Mouse (Mus musculus): ENCODE measurements around the gene Dab1. TPM values are rescaled to one million over a fixed set of nuclear protein-coding genes. Genes with fewer than 3 reads are reported as not detected.

The Dab1 gene
- polyA plus RNA-seq, 1 experiment from 2014 or later = 11.2 TPM

GRCm38 (mm10) chr4:104606881-104607280 is 987.7 kb downstream of the Dab1 start:
- 0 out of 2 replicates have a peak, but pooled peaks cover 2% of the 10 kb centered on the region for H3K4me1 ChIP-seq
- H3K4me2 ChIP-seq = no peak overlapping the region
- no peaks in the 10 kb centered on the region for H3K27me3 ChIP-seq (replicated peaks)
- H3K4me3 ChIP-seq (replicated peaks) = no peak overlapping the region
- no peak for ATAC-seq (ENCODE audit: insufficient read depth, low FRiP score, low read depth)
- H3K9me3 ChIP-seq = no peaks in the 10 kb centered on the region
- H3K9ac ChIP-seq = no peak overlapping the region
- H3K36me3 ChIP-seq = no peaks in the 10 kb centered on the region
- 66% methylated on average over 8 of the region's 8 CpGs for WGBS
- H3K27ac ChIP-seq = peak overlapping the region; percentile 8; the same call in 1 of the 2 replicates

- no peak overlapping the region for H3K4me3 ChIP-seq (replicated peaks)
- no peak overlapping the region for H3K9ac ChIP-seq
- no peaks in the 10 kb centered on the region for H3K9me3 ChIP-seq
- 34% methylated on average over 5 of the region's 5 CpGs for WGBS
- H3K4me2 ChIP-seq = no peak overlapping the region
- H3K36me3 ChIP-seq = no peaks in the 10 kb centered on the region
- H3K4me1 ChIP-seq = 0 out of 2 replicates have a peak, but pooled peaks cover 2% of the 10 kb centered on the region
- ATAC-seq (ENCODE audit: insufficient read depth, low FRiP score, low read depth) = no peak
- H3K27ac ChIP-seq = 0 out of 2 replicates have a peak overlapping the region, but pooled peaks have one; percentile 8
- no peaks in the 10 kb centered on the region for H3K27me3 ChIP-seq (replicated peaks)
These were observed 988.5 kb downstream of the Dab1 start for GRCm38 (mm10) chr4:104607636-104608035.

GRCm38 (mm10) chr4:104619452-104619851 is 1000.3 kb downstream of the Dab1 start:
- no peak overlapping the region for H3K4me3 ChIP-seq (replicated peaks)
- no peak overlapping the region for H3K27ac ChIP-seq
- WGBS = 27% methylated on average over 5 of the region's 5 CpGs
- H3K27me3 ChIP-seq (replicated peaks) = no peaks in the 10 kb centered on the region
- H3K4me1 ChIP-seq = no peaks in the 10 kb centered on the region
- H3K9ac ChIP-seq = no peak overlapping the region
- no peaks in the 10 kb centered on the region for H3K9me3 ChIP-seq
- H3K36me3 ChIP-seq = no peaks in the 10 kb centered on the region
- ATAC-seq (ENCODE audit: insufficient read depth, low FRiP score, low read depth) = no peak
- no peak overlapping the region for H3K4me2 ChIP-seq

- Histone ChIP-seq H3K9ac (no peak overlapping the region), H3K4me2 (no peak overlapping the region), H3K9me3 (no peaks in the 10 kb centered on the region), H3K27ac (no peak overlapping the region), H3K36me3 (no peaks in the 10 kb centered on the region), H3K4me1 (no peaks in the 10 kb centered on the region), H3K4me3 (replicated peaks) (no peak overlapping the region), H3K27me3 (replicated peaks) (no peaks in the 10 kb centered on the region)
- WGBS = 84% methylated on average over 8 of the region's 8 CpGs
- ATAC-seq (ENCODE audit: insufficient read depth, low FRiP score, low read depth) = no peak
These were observed 1006.2 kb downstream of the Dab1 start for GRCm38 (mm10) chr4:104625316-104625715.

GRCm38 (mm10) chr4:104628708-104629107 is 1009.5 kb downstream of the Dab1 start:
- Histone ChIP-seq H3K27ac (no peak overlapping the region), H3K4me3 (replicated peaks) (no peak overlapping the region), H3K4me1 (no peaks in the 10 kb centered on the region), H3K36me3 (no peaks in the 10 kb centered on the region), H3K27me3 (replicated peaks) (no peaks in the 10 kb centered on the region), H3K9ac (no peak overlapping the region), H3K4me2 (no peak overlapping the region), H3K9me3 (no peaks in the 10 kb centered on the region)
- WGBS = 76% methylated on average over 7 of the region's 7 CpGs
- no peak for ATAC-seq (ENCODE audit: insufficient read depth, low FRiP score, low read depth)

- 75% methylated on average over 4 of the region's 4 CpGs for WGBS
- no peak overlapping the region for H3K4me2 ChIP-seq
These were observed 1017.9 kb downstream of the Dab1 start for GRCm38 (mm10) chr4:104637016-104637415.

GRCm38 (mm10) chr4:104640617-104641016 is 1021.5 kb downstream of the Dab1 start:
- no peak overlapping the region for H3K27ac ChIP-seq
- H3K36me3 ChIP-seq = no peaks in the 10 kb centered on the region
- WGBS = 82% methylated on average over 5 of the region's 5 CpGs
- no peak overlapping the region for H3K4me3 ChIP-seq (replicated peaks)
- H3K27me3 ChIP-seq (replicated peaks) = no peaks in the 10 kb centered on the region
- ATAC-seq (ENCODE audit: insufficient read depth, low FRiP score, low read depth) = no peak
- no peaks in the 10 kb centered on the region for H3K4me1 ChIP-seq
- H3K4me2 ChIP-seq = no peak overlapping the region
- H3K9ac ChIP-seq = no peak overlapping the region
- no peaks in the 10 kb centered on the region for H3K9me3 ChIP-seq

More at GRCm38 (mm10) chr4:104637016-104637415, 1017.9 kb downstream of the Dab1 start:
- Histone ChIP-seq H3K27ac (no peak overlapping the region), H3K9me3 (no peaks in the 10 kb centered on the region), H3K4me1 (no peaks in the 10 kb centered on the region), H3K27me3 (replicated peaks) (no peaks in the 10 kb centered on the region), H3K4me3 (replicated peaks) (no peak overlapping the region), H3K9ac (no peak overlapping the region), H3K36me3 (no peaks in the 10 kb centered on the region)
- no peak for ATAC-seq (ENCODE audit: insufficient read depth, low FRiP score, low read depth)

GRCm38 (mm10) chr4:104642761-104643469 is 1023.8 kb downstream of the Dab1 start:
- H3K4me3 ChIP-seq (replicated peaks) = no peak overlapping the region
- no peaks in the 10 kb centered on the region for H3K9me3 ChIP-seq
- no peak overlapping the region for H3K4me2 ChIP-seq
- no peaks in the 10 kb centered on the region for H3K27me3 ChIP-seq (replicated peaks)
- no peaks in the 10 kb centered on the region for H3K4me1 ChIP-seq
- H3K36me3 ChIP-seq = no peaks in the 10 kb centered on the region
- no peak overlapping the region for H3K9ac ChIP-seq
- 85% methylated on average over 8 of the region's 8 CpGs for WGBS
- no peak overlapping the region for H3K27ac ChIP-seq
- no peak for ATAC-seq (ENCODE audit: insufficient read depth, low FRiP score, low read depth)

GRCm38 (mm10) chr4:104643534-104644356 is 1024.6 kb downstream of the Dab1 start:
- no peak for ATAC-seq (ENCODE audit: insufficient read depth, low FRiP score, low read depth)
- Histone ChIP-seq H3K4me3 (replicated peaks) (no peak overlapping the region), H3K36me3 (no peaks in the 10 kb centered on the region), H3K4me2 (no peak overlapping the region), H3K27ac (no peak overlapping the region), H3K27me3 (replicated peaks) (no peaks in the 10 kb centered on the region), H3K4me1 (no peaks in the 10 kb centered on the region), H3K9ac (no peak overlapping the region), H3K9me3 (no peaks in the 10 kb centered on the region)
- 57% methylated on average over 6 of the region's 6 CpGs for WGBS

- Histone ChIP-seq H3K9ac (no peak overlapping the region), H3K4me1 (no peaks in the 10 kb centered on the region), H3K9me3 (no peaks in the 10 kb centered on the region), H3K36me3 (no peaks in the 10 kb centered on the region), H3K4me2 (no peak overlapping the region), H3K4me3 (replicated peaks) (no peak overlapping the region), H3K27ac (no peak overlapping the region), H3K27me3 (replicated peaks) (no peaks in the 10 kb centered on the region)
- 80% methylated on average over 3 of the region's 3 CpGs for WGBS
- ATAC-seq (ENCODE audit: insufficient read depth, low FRiP score, low read depth) = no peak
These were observed 1025.1 kb downstream of the Dab1 start for GRCm38 (mm10) chr4:104644357-104644630.

GRCm38 (mm10) chr4:104644862-104645261 is 1025.7 kb downstream of the Dab1 start:
- no peaks in the 10 kb centered on the region for H3K9me3 ChIP-seq
- no peak overlapping the region for H3K27ac ChIP-seq
- H3K36me3 ChIP-seq = no peaks in the 10 kb centered on the region
- WGBS = 92% methylated on average over 4 of the region's 4 CpGs
- H3K4me3 ChIP-seq (replicated peaks) = no peak overlapping the region
- no peak overlapping the region for H3K9ac ChIP-seq
- ATAC-seq (ENCODE audit: insufficient read depth, low FRiP score, low read depth) = no peak
- H3K4me1 ChIP-seq = no peaks in the 10 kb centered on the region
- H3K27me3 ChIP-seq (replicated peaks) = no peaks in the 10 kb centered on the region
- no peak overlapping the region for H3K4me2 ChIP-seq

GRCm38 (mm10) chr4:104651761-104652160 is 1032.6 kb downstream of the Dab1 start:
- no peak overlapping the region for H3K4me2 ChIP-seq
- H3K36me3 ChIP-seq = no peaks in the 10 kb centered on the region
- ATAC-seq (ENCODE audit: insufficient read depth, low FRiP score, low read depth) = no peak
- H3K27ac ChIP-seq = no peak overlapping the region
- WGBS = 65% methylated on average over 6 of the region's 6 CpGs
- no peak overlapping the region for H3K4me3 ChIP-seq (replicated peaks)
- H3K27me3 ChIP-seq (replicated peaks) = no peaks in the 10 kb centered on the region
- H3K4me1 ChIP-seq = no peaks in the 10 kb centered on the region
- no peaks in the 10 kb centered on the region for H3K9me3 ChIP-seq
- no peak overlapping the region for H3K9ac ChIP-seq
